Mouse (Mus musculus): Measurements from ENCODE around the gene Rpap3. TPM values are rescaled to one million over a fixed set of nuclear protein-coding genes. Genes with fewer than 3 reads are reported as not detected.
A peak's percentile ranks its signal among the peaks of the same experiment; 100 is the strongest.

Rpap3 gene
- polyA plus RNA-seq (2012; rRNA removed): 21.0 and 23.5 TPM in 2 replicates

DNA sequence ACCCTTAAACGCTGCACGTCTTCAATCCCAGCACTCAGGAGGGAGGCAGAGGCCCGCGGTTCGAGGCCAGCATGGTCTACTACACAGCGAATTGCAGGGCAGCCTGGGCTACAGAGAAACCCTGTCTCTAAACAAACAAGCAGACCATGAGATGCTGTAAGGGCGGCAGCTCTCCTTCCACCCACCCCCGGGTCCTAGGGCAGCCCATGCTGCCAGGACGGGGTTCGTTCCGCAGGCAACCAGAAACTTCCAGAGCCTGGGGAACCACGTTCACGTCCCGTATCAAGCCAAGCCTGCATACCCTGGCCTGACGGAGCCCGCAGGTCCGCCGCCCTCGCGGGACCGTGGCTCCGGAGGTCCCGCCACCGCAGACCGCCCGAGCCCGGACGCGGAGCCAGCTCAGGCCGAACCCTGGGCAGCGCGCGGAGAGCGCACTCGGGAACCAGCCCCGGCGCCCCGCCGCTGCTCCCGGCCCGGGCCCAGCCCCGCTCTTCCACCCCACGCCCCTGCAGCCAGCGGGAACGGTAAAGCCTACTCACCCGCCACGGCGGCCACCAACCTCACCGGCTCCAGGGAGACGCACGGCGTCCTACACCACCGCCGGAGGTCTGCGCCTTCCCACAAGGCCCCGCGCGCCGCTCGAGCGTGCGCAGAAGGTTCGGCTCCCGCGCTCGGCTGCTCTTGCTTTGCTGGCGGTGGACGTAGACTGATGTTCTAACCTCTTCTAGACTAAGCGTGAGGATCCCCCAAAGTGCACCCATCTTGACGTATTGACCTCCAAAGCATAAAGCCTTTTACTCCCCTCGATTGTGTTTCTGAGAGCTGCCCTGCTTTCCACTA lies at the start of gene Rpap3:
Gene Rpap3 (minus strand): TSS at position 615 of the 840 bp plus-strand sequence.
- DNase-seq (ENCODE audit: extremely low spot score in 1 of 2, low spot score in 1 of 2): peak; percentile 29 to 90

DNA sequence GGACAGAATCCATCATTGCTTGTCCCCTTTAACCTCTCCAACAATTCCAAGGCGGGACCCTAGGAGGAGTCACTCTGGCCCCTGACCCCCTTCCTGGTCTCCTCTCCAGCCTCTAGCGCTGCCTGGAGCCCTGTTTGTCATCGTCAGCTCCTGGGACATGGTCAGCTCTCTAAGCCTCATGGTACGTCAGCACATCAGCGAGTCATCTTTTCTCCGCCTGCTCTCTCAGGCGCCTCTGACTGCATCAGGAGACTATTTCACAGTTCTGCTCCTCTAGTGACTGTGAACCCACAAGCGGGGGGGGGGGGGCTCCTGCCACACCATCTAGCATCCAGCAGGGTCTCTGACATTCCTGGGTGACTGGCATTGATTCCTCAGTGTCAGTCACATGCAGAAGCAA lies 49.7 kb upstream of the Rpap3 start:
- DNase-seq (ENCODE audit: extremely low spot score in 1 of 2, low spot score in 1 of 2): no peak

DNA sequence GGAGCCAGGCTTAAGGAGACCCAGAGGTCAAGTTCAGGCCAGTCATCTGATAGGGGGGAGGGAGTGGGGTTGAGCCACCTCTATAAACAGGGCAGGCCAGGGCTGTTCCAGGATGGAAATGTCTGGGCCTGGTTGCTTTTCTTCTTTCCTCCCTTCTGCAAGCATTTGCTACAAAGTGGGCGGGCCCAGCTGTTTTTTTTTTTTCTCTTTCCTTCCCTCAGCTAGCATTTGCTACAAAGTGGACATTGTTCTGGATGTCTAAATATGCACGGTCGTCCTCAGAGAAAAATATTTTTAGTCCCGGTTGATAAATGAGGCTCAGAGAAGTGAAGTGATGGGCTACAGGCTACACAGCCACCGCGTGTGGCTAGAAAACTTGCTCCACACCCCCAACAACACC lies 48.9 kb upstream of the Rpap3 start:
- no peak for DNase-seq (ENCODE audit: extremely low spot score in 1 of 2, low spot score in 1 of 2)

DNA sequence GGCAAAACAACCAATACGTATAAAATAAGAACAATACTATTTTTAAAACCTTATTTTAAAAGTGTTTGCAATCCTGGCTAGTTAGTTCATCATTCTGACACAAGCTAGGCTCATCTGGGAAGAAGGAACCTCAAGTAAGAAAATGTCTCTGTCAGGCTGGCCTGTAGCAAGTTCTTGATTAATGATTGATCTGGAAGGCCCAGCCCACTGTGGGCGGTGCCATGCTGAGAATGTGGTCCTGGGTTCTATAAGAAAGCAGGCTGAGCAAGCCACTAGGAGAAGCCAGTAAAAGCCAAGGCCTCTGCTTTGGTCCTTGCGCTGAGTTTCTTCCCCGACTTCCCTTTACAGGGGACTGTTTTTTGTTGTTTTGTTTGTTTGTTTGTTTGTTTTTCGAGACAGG lies 46.9 kb upstream of the Rpap3 start:
- no peak for DNase-seq (ENCODE audit: extremely low spot score in 1 of 2, low spot score in 1 of 2)

DNA sequence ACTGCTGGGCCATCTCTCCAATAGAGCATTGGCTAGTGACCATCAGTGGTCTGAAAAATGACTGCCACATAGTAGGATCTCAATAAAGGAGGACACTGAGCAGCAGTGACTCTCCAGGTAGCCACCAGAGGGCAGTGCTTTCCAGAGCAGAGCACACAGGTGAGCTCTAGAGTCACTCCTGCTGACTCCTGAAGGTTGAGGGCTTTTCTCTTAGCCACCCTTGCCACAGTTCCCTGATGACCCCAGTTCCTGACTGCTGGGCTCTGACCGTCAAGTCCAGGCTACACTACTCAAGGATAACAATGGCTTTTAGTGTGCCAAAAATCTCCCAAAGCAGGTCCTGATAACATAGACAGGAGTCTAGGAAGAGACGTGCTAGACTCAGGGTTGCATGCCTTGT lies 46.1 kb upstream of the Rpap3 start:
- no peak for DNase-seq (ENCODE audit: extremely low spot score in 1 of 2, low spot score in 1 of 2)

DNA sequence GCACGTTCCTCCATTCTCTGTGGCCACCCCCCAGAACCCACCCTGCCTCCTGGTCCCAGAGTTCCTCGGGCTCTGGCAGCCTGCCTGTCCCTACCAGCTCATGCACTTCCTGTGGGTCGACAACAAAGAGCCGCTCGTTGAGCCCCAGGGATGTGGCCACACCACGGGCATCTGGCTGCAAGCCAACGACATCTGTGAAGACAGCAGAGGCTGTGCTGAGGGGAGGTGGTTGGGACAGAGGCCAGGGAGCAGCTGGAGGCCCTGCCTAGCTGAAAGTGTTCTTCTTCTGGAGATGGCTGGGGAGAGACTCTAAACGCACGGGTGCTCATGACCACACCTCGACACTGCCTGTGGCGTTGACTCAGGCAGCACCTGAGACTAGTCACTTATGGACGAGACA lies 45.1 kb upstream of the Rpap3 start:
- DNase-seq (ENCODE audit: extremely low spot score in 1 of 2, low spot score in 1 of 2): peak; percentile 77 to 82

DNA sequence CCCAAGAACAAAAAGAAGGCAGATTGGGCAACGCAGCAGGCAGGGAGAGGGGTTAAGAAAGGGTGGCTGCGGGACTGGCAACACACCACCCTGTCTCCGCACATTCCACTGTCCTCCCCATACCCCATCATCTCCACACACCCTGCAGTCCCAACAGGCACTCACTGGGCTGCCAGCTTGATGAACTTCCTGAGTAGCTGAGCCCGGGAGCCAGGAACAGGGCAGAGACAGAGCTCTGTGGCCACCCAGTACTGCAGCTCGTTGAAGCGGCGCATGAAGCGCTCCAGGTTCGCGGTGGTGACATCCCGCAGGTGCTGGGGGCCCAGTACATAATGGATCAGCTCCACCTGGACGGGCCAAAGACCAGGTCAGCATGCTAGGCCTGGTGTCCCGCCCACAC lies 44.2 kb upstream of the Rpap3 start:
- no peak for DNase-seq (ENCODE audit: extremely low spot score in 1 of 2, low spot score in 1 of 2)

DNA sequence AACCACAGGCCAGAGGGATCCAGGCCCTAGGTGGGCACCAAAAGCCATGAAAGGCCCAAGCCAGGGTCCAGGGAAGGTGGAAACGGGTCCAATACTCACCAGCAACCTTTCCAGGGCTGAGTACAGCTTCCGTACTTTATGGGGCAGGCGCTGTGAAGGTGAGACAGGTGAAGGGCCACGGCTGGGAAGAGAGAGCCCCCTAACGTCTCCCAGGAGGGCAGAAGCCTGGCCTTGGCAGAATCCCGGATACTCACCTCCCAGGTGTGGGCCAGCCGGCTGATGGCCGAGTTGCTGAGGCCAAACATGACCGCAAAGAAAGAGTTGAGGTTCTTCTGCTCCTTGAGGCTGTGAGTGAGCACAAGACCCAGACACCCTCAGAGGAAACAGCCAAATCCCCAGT lies 43.8 kb upstream of the Rpap3 start:
- DNase-seq (ENCODE audit: extremely low spot score in 1 of 2, low spot score in 1 of 2): no peak

DNA sequence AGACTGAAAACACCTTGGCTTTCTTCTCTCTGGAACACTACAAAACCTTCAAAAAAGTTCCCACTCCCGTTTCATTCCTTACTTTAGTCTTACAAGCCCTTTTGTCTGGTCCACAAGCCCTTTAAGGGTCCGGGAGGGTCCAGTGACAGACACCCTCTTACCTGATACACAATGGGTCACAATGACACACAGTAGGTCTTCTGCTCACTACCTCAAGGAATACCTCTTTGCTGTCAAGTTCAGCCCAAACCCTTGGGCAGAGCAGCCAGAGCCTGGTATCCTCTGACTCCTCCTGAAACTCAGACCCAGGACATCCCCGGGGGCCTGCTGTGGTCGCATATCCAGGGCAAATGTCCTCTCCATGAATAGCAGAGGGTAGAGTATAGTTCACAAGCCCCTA lies 43.3 kb upstream of the Rpap3 start:
- DNase-seq (ENCODE audit: extremely low spot score in 1 of 2, low spot score in 1 of 2): no peak

DNA sequence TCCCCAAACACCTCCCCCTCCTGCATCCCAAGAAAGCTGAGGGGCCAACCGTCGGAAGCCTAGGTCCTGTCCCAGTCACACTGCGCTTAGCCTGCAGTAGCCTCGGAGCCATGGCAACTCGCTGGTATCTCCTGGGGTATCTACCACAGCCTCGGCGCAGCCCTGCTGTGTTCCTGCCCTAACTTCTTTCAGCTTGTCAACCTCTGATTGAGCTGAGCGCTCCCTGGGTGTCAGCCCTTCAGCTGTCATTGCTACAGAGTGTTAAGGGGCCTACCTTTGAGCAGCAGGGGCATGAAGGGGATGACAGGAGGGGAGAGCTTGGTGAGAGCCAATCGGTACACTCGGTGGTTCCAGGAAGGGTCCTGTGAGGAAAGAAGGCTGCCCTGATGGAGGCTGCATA lies 42.7 kb upstream of the Rpap3 start:
- DNase-seq (ENCODE audit: extremely low spot score in 1 of 2, low spot score in 1 of 2): no peak

DNA sequence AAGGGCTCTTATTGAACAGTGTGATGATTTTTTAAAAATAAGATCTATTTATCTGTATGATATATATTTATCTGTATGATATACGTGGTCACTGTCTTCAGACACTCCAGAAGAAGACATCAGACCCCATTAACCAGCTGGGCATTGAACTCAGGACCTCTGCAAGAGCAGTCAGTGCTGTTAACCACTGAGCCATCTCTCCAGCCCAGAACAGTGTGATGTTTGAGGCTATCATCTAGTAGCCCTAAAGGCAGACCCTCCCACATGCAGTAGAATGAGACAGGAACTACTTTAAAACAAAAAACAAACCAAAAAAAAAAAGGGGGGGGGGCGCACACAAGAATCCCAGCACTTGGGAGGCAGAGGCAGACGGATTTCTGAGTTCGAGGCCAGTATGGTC lies 41.9 kb upstream of the Rpap3 start:
- no peak for DNase-seq (ENCODE audit: extremely low spot score in 1 of 2, low spot score in 1 of 2)

DNA sequence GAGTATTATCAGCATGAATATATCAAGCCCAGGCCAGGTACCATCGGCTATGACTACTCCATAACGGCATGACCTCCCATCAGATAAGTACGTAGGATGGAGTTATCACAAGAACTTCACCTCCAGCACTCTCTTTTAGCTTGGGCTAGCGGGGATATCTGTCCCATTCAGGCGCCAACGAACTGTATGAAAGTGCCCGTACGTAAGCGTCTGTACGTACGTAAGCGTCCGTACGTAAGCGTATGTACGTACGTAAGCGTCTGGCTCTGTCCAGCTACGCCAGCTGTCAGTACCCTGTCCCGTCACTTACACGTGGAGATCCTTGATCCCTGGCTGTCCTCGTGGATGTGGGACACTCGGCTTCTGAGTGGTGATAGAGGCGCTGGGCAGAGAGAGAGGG lies 41.1 kb upstream of the Rpap3 start:
- no peak for DNase-seq (ENCODE audit: extremely low spot score in 1 of 2, low spot score in 1 of 2)

DNA sequence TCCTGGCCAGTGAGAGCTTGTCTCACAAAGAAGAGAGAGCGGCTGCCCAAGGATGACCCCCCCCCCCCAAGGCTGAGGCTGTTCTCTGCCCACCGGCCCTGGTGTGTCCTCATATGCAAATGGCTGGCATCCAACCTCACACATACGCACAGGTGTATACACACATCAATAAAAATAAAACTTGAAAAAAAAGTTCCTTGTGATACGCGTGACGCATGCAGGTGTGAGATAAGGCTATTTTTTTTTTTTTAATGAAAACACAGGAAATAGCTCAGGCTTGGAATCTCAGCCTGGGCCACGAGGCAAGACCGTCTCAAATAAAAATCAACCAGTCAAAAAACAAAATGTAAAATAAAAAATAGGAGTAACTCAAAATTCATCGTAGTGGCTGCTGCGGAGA lies 40.7 kb upstream of the Rpap3 start:
- no peak for DNase-seq (ENCODE audit: extremely low spot score in 1 of 2, low spot score in 1 of 2)

DNA sequence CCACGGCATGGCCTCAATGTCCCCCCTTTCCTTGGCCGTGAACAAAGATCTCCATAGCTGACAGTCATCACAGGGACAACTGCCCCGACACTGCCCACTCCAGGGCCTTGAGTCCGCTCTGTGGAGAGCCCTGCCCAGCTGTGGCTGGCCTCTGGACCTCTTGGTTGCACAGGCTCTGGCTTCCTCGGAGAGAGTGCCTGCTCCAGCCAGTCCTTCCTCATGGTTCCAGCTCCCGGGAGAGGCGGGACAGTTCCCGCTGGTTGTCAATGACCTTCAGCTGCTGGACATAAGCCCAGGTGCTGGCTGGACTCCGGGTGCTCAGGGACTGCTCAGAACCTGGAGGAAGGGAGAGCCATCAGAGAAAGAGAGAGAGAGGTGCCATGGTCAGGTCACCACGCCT lies 39.7 kb upstream of the Rpap3 start:
- no peak for DNase-seq (ENCODE audit: extremely low spot score in 1 of 2, low spot score in 1 of 2)

DNA sequence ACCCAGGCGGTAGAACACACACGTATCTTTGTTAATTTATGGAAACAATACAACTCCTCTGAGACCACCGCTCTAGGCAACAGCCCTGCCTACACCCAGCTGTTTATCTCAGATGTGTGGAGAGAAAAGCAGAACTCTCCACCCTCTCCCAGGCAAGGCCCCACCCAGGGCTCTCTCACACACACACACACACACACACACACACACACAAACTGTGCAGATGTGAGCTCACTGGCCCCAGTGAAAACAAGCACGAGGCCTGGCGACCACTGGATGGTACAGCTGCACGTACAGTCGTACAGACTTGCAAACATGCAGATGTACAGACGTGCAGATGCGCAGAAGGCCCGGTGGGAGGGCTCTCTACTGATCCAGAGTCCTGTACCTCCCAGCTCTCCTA lies 39.3 kb upstream of the Rpap3 start:
- no peak for DNase-seq (ENCODE audit: extremely low spot score in 1 of 2, low spot score in 1 of 2)

DNA sequence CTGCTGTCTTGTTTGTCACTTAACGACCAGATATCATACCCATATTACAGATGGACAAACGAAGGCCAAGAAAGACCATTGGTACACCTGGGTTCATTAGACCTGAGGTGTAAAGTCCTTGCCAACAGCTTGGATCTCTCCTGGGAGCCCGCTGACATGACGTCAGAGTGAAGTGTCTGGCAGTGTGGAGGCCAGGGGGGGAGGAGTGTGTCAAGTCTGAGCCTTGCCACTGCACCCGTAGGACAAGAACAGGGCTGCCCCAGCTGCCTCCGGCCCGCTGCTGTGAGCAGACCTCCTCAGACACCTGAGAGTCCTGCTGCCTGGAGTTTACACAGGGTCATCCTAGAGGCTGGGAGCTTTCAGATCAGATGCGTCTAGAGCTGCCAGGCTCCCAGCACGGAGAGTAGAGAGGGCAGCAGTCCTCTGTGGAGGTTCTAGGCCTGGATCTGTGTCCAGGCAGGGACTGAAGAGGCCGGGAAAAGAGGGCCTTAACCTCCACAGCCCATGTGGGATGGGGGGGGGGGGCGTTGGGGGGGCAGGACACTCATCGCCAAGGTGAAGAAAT lies 38.4 kb upstream of the Rpap3 start:
- no peak for DNase-seq (ENCODE audit: extremely low spot score in 1 of 2, low spot score in 1 of 2)

DNA sequence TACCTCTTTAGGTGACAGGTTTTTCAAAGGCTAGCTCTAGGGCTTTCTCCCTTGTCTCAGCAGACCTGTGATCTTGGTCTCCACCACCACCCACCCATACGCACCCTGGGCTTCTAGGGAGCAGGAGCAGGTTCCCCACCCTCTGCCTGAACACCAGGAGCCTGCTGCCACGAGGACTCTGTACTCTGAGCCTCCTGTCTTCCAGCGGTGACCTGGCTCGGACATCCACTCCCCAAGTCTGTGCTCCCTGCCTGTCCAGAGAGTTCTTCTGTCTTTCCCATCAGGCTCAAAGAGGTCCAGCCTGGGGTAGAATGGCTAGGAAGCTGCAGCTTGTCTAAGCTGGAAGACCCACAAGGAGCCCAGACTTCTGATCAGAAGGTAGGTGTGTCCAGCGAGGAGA lies 37.6 kb upstream of the Rpap3 start:
- no peak for DNase-seq (ENCODE audit: extremely low spot score in 1 of 2, low spot score in 1 of 2)

DNA sequence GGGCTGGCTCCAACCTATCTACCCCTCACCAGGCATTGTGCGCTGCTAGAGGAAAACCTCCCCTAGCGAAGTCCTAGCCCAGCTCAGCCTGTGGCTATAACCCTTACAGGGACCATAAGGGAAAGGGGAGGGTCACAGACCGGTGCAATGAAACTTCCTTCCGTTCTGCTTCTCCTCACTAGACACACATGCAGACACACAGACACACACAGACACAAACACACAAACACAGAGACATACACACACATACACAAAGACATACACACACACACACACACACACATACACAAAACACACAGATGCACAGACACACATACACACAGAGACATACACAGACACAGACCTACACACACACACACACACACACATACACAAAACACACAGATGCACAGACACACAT lies 37.0 kb upstream of the Rpap3 start:
- DNase-seq (ENCODE audit: extremely low spot score in 1 of 2, low spot score in 1 of 2): no peak

DNA sequence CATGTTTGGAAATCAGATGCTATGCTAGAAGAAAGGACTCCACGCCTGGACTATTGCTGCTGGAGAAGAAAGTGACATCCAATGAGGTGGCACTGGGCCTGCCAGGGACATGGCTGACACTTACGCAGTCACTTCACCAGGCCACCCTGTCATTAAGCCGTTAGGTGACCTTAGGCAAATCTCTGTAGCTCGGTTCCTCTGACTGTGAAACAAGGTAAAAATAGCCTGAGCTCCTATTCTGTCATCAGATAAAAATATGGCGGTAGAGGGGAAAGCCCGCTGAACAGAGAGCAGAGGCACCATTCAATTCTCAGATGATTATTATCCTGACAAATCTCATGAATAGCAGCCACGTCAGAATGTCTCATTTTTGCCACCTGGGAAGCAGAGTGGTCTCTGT lies 36.4 kb upstream of the Rpap3 start:
- no peak for DNase-seq (ENCODE audit: extremely low spot score in 1 of 2, low spot score in 1 of 2)

DNA sequence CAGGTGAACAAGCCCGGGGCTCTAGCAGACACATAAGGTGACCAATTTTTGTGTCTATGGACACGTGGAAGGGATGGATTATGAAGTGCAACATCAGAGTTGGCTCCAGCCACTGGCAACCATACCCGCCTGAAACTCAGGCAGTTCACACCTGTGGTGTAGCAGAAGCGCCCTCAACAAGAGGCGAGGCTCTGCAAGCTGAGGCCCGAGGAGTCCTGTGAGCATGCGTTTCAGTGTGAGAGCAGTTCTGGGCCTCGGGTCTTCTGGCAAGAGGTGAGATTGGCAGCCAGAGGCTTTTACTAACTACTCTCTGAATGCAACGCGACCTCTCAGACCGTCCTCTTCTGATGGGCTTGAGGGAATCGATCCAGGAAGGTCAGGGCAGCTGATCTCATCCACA lies 36.0 kb upstream of the Rpap3 start:
- DNase-seq (ENCODE audit: extremely low spot score in 1 of 2, low spot score in 1 of 2): no peak

DNA sequence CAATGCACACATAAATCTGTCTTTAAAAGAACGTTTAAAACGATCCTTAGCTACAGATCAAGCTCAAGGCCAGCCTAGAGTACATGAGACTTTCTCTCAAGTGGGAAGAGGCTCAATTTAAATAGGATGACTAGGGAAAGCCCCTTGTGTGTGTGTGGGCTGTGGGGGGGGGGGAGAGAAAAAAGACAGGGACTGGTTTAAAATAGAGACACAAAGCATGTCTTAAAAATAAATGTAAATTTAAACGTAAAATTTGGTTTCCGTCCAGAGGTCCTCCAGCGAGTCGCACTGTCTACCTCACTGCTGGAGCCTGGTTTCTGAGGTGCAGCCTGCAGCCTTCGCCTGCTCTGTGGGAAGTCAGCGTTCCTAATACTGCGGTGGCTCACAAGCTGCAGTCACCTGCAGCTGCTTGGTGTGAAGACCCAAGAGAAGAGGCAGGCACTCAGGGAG lies 34.7 kb upstream of the Rpap3 start:
- DNase-seq (ENCODE audit: extremely low spot score in 1 of 2, low spot score in 1 of 2): no peak

DNA sequence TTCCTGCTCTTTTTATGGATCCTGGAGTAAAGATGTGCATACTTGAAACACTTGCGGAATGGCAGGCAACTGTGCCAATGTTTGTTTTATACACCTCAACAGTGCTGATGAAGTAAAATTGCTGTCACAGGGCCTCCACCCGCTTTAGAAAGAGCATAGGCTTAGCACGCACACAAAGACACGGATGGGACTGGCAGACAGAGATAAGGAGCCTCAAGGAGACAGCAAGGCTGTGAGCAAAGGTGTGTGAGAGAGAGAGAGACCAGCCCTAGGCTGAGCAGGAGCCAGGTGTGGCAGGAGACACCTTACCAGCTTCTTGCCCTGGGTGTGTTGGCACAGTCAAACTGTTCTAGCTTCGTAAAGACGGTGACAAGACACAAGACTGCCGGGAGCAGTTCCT lies 33.3 kb upstream of the Rpap3 start:
- DNase-seq (ENCODE audit: extremely low spot score in 1 of 2, low spot score in 1 of 2): no peak
